Mouse (Mus musculus) MEL-GATA-1-ER (cell line): ENCODE measurements at regions not wholly inside any gene's neighbourhood (a gene's known extent, or its start where the extent isn't known, plus 50 kb on each side); places are given as distances from the start of the nearest gene placed in this dataset.

Source experiments
- DNase-seq: peaks from one replicate; pipeline ENCODE4 v3.0.0-alpha.2; 2012; ENCODE audit warnings: low read depth; ENCODE audit errors: extremely low read depth

GRCm38 (mm10) chr17:47178705-47179104 is 168.3 kb upstream of the Ubr2 start:
- DNase-seq: no peak

- DNase-seq: no peak
Measured at GRCm38 (mm10) chr17:47177671-47178246, 167.4 kb upstream of the Ubr2 start.

GRCm38 (mm10) chr17:47176328-47176727 is 166.0 kb upstream of the Ubr2 start:
- DNase-seq: no peak

- peak; percentile 91 for DNase-seq
Measured at GRCm38 (mm10) chr17:47174748-47175215, 164.4 kb upstream of the Ubr2 start.

- no peak for DNase-seq
Measured at GRCm38 (mm10) chr17:47171801-47172200, 161.4 kb upstream of the Ubr2 start.

- no peak for DNase-seq
Measured at GRCm38 (mm10) chr17:47170978-47171593, 160.7 kb upstream of the Ubr2 start.

GRCm38 (mm10) chr17:47168105-47168504 is 157.7 kb upstream of the Ubr2 start:
- peak; percentile 47 for DNase-seq

- no peak for DNase-seq
Measured at GRCm38 (mm10) chr17:47163677-47164340, 153.5 kb upstream of the Ubr2 start.

GRCm38 (mm10) chr17:47162459-47162858 is 152.1 kb upstream of the Ubr2 start:
- no peak for DNase-seq

- no peak for DNase-seq
Measured at GRCm38 (mm10) chr17:47156237-47156636, 145.9 kb upstream of the Ubr2 start.

- no peak for DNase-seq
Measured at GRCm38 (mm10) chr17:47151557-47152278, 141.4 kb upstream of the Ubr2 start.

GRCm38 (mm10) chr17:47151193-47151556 is 140.8 kb upstream of the Ubr2 start:
- no peak for DNase-seq

GRCm38 (mm10) chr17:47150636-47151035 is 140.3 kb upstream of the Ubr2 start:
- DNase-seq: no peak

- DNase-seq: no peak
Measured at GRCm38 (mm10) chr17:47149662-47150061, 139.3 kb upstream of the Ubr2 start.

- DNase-seq: no peak
Measured at GRCm38 (mm10) chr17:47149158-47149557, 138.8 kb upstream of the Ubr2 start.

- no peak for DNase-seq
Measured at GRCm38 (mm10) chr17:47146640-47147039, 136.3 kb upstream of the Ubr2 start.

- DNase-seq: no peak
Measured at GRCm38 (mm10) chr17:47145590-47145989, 135.2 kb upstream of the Ubr2 start.

- no peak for DNase-seq
Measured at GRCm38 (mm10) chr17:47144996-47145395, 134.6 kb upstream of the Ubr2 start.

- no peak for DNase-seq
Measured at GRCm38 (mm10) chr17:47144460-47144859, 134.1 kb upstream of the Ubr2 start.

- no peak for DNase-seq
Measured at GRCm38 (mm10) chr17:47143898-47144297, 133.5 kb upstream of the Ubr2 start.

GRCm38 (mm10) chr17:47142885-47143284 is 132.5 kb upstream of the Ubr2 start:
- no peak for DNase-seq

GRCm38 (mm10) chr17:47142276-47142675 is 131.9 kb upstream of the Ubr2 start:
- DNase-seq: no peak
